Mouse (Mus musculus): ENCODE data around the gene Dram1.

- TF ChIP-seq CTCF (IDR thresholded peaks at IDR 0.05; ENCODE audit: low read depth) = no peak
- TF ChIP-seq EP300 (IDR thresholded peaks at IDR 0.05; ENCODE audit: low read depth) = no peak
These were observed 60.7 kb downstream of the Dram1 start for GRCm38 (mm10) chr10:88318179-88318578.

Data from liver, postnatal 0 days (tissue).